Mouse (Mus musculus) CD4-positive helper T cell, adult 2 months (primary cell): ENCODE measurements around the gene Sphk2.

ENCODE experiments used
- DNase-seq: peaks from one replicate; pipeline ENCODE4 v3.0.0-alpha.2; 2012; ENCODE audit warnings: low read depth, missing footprints, low spot score

The Sphk2 gene

DNA sequence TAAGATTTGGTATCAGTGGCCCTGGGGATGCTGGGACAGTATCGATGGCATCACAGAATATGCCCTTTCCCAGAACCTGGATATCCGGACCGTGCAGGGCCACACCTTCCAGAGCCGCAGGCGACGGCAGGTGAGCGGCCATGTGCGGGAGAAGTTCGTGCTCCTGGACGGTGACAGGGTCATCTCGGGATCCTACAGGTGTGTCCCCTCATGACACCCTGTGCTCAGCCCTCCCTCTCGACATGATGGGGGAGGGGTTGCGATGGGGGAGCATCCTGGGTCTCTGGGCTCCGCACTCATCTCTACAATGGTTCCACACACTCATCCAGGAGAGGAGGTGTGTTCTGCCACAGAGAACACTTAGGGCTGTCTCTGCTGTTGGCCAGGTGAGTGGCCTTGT, 6.0 kb upstream of the Sphk2 start:
- DNase-seq: no peak

- DNase-seq: no peak
These were observed 5.5 kb upstream of the Sphk2 start for GRCm38 (mm10) chr7:45723301-45723700.

DNA sequence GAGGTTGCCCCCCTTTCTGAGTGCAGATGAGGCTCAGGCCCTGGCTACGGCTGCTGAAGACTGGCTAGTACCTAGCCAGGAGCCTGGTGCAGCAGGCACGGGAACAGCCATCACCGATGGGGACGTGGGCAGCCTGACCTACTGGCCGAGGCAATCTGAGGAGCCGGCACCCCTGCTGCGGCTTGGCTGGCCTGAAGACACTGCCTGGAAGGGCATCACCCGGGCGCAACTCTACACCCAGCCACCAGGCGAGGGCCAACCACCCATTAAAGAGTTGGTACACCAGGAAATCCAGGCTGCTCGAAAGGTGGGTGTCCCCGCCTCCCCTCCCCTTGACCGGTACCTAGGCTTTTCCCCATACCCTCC, 4.5 kb upstream of the Sphk2 start:
- no peak for DNase-seq

- DNase-seq: no peak
These were observed 4.0 kb upstream of the Sphk2 start for GRCm38 (mm10) chr7:45721642-45722347.

DNA sequence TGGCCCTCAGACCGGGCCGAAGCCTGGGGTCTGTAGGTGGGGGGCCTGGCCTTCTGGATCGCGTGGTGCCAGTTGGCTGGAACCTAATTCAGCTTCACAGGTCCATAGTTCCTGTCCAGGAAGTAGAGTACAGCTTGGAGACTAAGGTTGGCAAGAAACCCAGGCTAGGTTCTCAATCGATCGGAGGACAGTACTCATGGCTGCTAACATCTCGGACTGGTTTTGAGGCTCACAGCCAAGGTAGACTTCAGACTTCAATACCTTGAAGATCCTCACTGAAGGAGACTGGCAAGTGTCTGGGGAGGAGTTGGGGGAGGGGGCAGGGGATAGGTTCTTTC, 3.4 kb upstream of the Sphk2 start:
- DNase-seq: no peak

DNA sequence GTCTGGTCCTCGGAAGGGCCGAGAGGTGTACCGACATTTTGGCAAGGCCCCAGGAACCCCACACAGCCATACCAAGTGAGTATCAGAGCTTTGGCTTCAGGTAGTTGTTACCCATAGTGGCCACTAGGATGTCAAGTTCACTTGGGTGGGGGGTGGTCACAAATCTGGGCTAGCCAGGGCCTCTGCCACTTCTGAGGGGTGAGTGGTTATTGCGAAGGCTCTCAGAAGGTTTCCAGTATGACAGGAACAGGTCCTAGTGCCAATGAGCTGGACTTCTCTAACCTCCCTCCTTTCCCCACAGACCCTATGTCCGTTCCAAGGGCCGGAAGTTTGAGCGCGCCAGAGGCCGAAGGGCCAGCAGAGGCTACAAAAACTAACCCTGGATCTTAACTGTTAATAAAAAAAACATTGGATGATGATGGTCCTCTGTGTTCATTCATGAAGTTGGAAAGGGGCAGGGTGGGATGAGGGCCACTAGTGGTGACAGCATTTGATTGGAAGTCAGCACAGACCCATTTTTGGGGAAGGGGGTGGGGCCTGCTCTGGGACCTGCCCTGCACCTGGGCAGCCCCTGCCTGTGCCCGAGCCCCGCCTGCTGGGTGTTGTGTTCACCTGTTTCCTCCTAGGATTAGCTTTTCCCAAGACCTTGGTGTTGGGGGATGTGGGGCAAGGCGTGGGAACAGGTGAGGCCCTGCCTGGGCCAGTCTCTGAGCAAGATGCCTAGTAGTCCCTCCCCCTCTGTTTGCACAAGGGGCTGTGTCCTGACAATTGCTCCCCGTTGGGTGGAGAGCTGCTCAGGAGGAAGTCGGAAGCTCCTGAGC, 2.8 kb upstream of the Sphk2 start, which contains the start of gene Fam83e:
Gene Fam83e, plus strand, starts transcription at position 800 of the 821 bp plus-strand sequence.
- no peak for DNase-seq

GRCm38 (mm10) chr7:45719738-45720412, 2.1 kb upstream of the Sphk2 start:
- no peak for DNase-seq

DNA sequence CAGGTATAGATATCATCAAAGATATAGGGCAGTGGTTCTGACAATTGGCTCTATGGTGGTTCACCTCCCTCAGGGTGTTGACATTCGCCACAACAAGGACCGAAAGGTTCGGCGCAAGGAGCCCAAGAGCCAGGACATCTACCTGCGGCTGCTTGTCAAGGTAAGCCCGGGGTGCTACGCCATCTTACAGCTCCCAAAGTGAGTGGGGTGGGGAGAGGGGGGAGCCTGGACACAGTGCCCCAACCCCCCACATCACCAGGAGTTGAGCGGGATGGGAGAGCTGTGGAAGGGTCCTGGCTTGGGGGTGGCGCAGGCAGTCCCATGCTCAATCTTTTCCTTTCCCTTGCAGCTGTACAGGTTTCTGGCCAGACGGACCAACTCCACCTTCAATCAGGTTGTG, 1.4 kb upstream of the Sphk2 start:
- no peak for DNase-seq

DNA sequence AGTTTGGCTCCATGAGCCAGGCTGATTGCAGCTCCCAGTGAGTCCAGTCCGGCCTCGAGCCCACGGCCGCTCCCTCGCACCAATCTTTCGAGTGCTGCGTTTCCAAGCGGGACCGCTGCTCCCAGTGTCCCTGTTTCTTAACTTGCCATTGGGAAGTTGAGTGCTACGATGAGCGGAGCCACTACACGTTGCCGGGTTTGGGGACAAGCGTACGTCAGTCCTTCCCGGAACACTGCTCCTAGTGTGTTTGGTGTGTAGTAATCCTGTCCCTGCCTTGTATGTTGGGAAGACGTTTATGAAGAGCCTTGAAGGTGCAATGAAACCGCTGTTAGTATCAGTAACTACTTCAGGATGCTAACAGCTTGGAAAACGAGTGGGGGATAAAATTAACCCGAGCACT, 529 bp upstream of the Sphk2 start:
- no peak for DNase-seq

- DNase-seq: no peak
These were observed 567 bp downstream of the Sphk2 start for GRCm38 (mm10) chr7:45716952-45717917.

- DNase-seq: no peak
These were observed 1.3 kb downstream of the Sphk2 start for GRCm38 (mm10) chr7:45716460-45716857.

DNA sequence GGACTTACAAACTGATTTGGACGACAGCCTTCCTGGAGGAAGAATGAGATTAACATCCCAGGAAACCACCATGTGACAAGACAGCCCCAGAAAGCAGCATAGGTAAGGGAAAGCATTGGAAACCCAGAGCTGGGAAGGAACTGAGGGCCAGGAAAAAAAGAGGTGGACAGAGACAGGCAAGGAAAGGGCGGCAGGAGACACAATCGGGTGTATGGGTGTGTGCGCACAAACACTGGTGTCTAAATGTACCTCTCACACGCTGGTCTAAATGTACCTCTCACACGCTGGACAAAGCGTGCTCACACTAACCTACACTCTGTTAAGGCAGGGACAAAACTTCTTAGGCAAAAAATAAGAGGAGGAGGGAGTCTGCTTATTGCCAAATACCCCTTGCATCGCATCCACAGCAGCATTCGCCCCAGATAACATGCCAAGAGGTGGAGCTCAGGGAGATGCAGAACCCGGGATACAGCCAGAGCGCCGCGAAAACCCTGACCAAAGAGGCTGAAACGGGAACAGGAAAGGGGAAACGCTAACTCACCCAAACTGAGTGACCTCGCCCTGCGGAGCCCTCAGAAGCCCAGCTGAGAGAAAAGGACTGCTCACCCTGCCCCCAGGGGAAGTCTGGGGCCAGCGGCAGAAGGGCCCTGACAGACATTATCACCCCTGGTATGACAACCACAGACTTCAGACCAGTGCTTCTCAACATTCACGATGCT, 1.9 kb downstream of the Sphk2 start:
- no peak for DNase-seq

- peak; percentile 98 for DNase-seq
These were observed 2.6 kb downstream of the Sphk2 start, which contains the start of gene Rpl18 for GRCm38 (mm10) chr7:45715090-45715708. Gene Rpl18 (plus strand): TSS chr7:45715457.

DNA sequence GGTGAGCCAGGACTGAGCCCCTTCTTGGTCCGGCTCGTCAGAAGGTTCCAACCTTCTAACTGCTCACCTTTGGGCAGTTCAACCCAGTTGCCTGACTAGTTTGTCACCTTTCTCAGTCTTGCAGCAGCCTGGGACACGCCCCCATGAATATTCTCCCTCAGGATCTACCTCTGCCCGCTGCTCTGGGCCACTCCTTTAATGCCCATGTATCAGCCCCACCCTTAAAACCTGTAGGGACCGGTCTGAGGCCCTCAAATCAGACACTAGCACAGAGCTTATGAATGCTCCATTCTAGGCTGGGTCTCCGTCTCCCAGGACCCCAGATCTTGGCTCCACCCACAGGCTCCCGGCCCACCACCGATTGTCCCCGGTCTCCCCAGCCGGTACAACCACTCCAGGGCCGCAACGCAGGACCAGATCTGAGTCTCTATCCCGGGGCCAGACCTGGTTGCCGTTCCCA, 3.1 kb downstream of the Sphk2 start:
- no peak for DNase-seq

DNA sequence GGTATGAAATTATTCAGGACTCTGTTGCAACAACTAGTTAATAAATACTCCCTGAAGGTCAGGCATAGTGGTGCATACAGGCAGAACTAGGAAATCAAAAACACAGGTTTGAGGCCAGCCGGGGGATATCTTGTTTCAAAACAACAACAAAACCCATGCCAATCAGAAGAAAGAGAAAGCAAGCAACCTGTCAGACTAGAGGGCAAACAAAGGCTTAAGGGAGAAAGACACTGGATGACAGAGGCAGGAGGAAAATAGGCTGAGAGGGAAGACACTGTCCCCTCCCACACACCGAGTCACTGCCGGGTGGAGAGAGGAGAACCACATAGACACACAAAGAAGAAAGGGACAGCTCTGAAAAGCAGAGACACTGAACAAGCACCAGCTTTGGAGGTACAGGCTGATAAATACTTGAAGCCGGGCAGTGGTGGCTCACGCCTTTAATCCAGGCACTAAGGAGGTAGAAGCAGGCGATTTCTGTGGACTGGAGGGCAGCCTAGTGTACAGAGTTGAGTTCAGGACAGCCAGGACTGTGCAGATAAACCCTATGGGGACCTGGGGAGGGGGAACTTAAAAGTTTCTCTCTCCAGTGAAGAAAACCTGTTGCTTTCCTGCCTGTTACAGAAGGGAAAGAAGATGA, 3.8 kb downstream of the Sphk2 start:
- no peak for DNase-seq

- DNase-seq: no peak
These were observed 4.4 kb downstream of the Sphk2 start for GRCm38 (mm10) chr7:45713396-45713795.

GRCm38 (mm10) chr7:45712022-45712757, 5.6 kb downstream of the Sphk2 start:
- no peak for DNase-seq

GRCm38 (mm10) chr7:45711316-45712021, 6.3 kb downstream of the Sphk2 start:
- DNase-seq: no peak
